Mouse (Mus musculus): ENCODE results near the gene Olfr374. TPM values are rescaled to one million over a fixed set of nuclear protein-coding genes. Genes with fewer than 3 reads are reported as not detected.
"Not testable (repeated sequence)": the region's sequence is repeated elsewhere in the genome, so short reads cannot be mapped to it uniquely, and the experiment has no call there.

Gene Olfr374
- polyA plus RNA-seq (2012; ENCODE audit: insufficient read depth, insufficient read length, low replicate concordance, missing spikeins): not detected in 2 replicates

GRCm38 (mm10) chr8:72106740-72107139, at the start of gene Olfr374:
Gene Olfr374, plus strand, starts transcription at chr8:72107040.
- WGBS: 84% methylated on average over 3 of the region's 3 CpGs
- TF ChIP-seq POLR2A (IDR thresholded peaks at IDR 0.05; ENCODE audit: insufficient read depth, low read depth, low read length) (no peak), CTCF (IDR thresholded peaks at IDR 0.05; ENCODE audit: insufficient read depth, low read depth, low read length) (no peak)
- Histone ChIP-seq H3K27ac (ENCODE audit: insufficient read depth, low read depth, low read length) (no peak within 1 kb of the TSS), H3K4me3 (ENCODE audit: insufficient read depth, low read depth, low read length) (no peak within 1 kb of the TSS), H3K4me1 (ENCODE audit: control insufficient read depth, insufficient read depth, low read length) (no peaks in the 10 kb centered on the region)

DNA sequence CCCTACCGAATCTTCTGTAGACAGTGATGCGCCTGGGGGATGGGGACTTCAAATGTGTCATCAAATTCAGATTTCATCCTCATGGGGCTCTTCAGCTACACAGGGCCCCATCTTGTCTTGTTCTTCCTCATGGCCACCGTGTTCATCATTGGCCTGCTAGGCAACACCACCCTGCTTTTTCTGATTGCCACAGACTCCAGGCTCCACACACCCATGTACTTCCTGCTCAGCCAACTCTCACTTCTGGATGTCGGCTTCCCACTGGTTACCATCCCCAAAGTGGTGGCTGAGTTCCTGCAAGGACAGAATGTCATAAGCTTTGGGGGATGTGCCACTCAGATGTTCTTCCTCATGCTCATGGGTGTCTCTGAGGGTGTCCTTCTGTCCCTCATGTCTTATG, 49.2 kb upstream of the Olfr374 start:
- H3K4me3 ChIP-seq (ENCODE audit: insufficient read depth, low read depth, low read length); H3K4me1 ChIP-seq (ENCODE audit: control insufficient read depth, insufficient read depth, low read length); H3K27ac ChIP-seq (ENCODE audit: insufficient read depth, low read depth, low read length): not testable (repeated sequence)
- 84% methylated on average over 3 of the region's 4 CpGs for WGBS

GRCm38 (mm10) chr8:72066819-72067399, 39.9 kb upstream of the Olfr374 start:
- not testable (repeated sequence) for H3K4me3 ChIP-seq (ENCODE audit: insufficient read depth, low read depth, low read length); H3K27ac ChIP-seq (ENCODE audit: insufficient read depth, low read depth, low read length); H3K4me1 ChIP-seq (ENCODE audit: control insufficient read depth, insufficient read depth, low read length)
- 85% methylated on average over 1 of the region's 1 CpGs for WGBS

GRCm38 (mm10) chr8:72082877-72083276, 24.0 kb upstream of the Olfr374 start, which contains the start of gene Olfr373:
Gene Olfr373, plus strand, starts transcription at chr8:72083177.
- not testable (repeated sequence) for H3K4me3 ChIP-seq (ENCODE audit: insufficient read depth, low read depth, low read length); H3K27ac ChIP-seq (ENCODE audit: insufficient read depth, low read depth, low read length); H3K4me1 ChIP-seq (ENCODE audit: control insufficient read depth, insufficient read depth, low read length)

- 73% methylated on average over 5 of the region's 5 CpGs for WGBS
These were observed 22.1 kb upstream of the Olfr374 start for GRCm38 (mm10) chr8:72084744-72085143.

GRCm38 (mm10) chr8:72087611-72088010, 19.2 kb upstream of the Olfr374 start:
- 80% methylated on average over 3 of the region's 3 CpGs for WGBS
- H3K4me1 ChIP-seq (ENCODE audit: control insufficient read depth, insufficient read depth, low read length); H3K27ac ChIP-seq (ENCODE audit: insufficient read depth, low read depth, low read length); H3K4me3 ChIP-seq (ENCODE audit: insufficient read depth, low read depth, low read length): not testable (repeated sequence)

More at GRCm38 (mm10) chr8:72084744-72085143, 22.1 kb upstream of the Olfr374 start:
- Histone ChIP-seq H3K4me1 (ENCODE audit: control insufficient read depth, insufficient read depth, low read length) (no peaks in the 10 kb centered on the region), H3K4me3 (ENCODE audit: insufficient read depth, low read depth, low read length) (no peak overlapping the region), H3K27ac (ENCODE audit: insufficient read depth, low read depth, low read length) (no peak overlapping the region)
- no peak for TF ChIP-seq POLR2A (IDR thresholded peaks at IDR 0.05; ENCODE audit: insufficient read depth, low read depth, low read length)
- no peak for TF ChIP-seq CTCF (IDR thresholded peaks at IDR 0.05; ENCODE audit: insufficient read depth, low read depth, low read length)

DNA sequence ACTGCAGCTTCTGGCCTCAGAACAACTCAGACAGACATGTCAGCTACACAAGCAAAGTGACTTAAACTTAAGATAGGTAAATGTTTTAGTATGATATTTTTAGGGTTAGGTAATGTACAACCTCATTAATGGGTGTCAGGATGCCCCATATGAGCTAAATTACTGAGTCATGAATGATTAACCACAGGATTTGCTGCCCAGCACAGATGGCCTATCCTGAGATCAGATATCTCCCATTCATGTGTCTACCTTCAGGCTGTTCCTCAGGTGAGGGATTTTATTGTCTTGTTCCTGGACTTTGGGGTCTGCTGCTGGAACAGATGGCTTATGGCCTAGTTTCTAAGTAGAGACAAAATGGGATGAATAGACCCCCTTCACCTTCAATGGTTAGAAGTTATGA, 10.1 kb upstream of the Olfr374 start:
- not testable (repeated sequence) for H3K4me3 ChIP-seq (ENCODE audit: insufficient read depth, low read depth, low read length); H3K27ac ChIP-seq (ENCODE audit: insufficient read depth, low read depth, low read length); H3K4me1 ChIP-seq (ENCODE audit: control insufficient read depth, insufficient read depth, low read length)

DNA sequence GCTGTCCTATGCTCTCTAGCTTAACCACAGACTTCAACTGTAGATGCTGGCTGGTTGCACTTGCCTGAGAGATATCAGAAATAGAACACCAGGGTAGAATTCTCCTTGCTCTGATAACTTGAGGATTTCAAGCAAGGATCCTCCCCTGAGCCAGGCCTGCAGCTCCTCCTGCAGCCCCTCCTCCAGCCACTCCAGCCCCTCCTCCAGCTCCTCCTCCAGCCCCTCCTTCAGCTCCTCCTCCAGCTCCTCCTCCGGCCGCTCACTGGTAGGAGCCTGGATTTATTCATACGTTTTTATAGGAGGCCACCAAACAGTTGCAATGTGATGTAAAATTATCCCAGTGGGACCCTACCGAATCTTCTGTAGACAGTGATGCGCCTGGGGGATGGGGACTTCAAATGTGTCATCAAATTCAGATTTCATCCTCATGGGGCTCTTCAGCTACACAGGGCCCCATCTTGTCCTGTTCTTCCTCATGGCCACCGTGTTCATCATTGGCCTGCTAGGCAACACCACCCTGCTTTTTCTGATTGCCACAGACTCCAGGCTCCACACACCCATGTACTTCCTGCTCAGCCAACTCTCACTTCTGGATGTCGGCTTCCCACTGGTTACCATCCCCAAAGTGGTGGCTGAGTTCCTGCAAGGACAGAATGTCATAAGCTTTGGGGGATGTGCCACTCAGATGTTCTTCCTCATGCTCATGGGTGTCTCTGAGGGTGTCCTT, 7.3 kb upstream of the Olfr374 start:
- H3K4me3 ChIP-seq (ENCODE audit: insufficient read depth, low read depth, low read length); H3K27ac ChIP-seq (ENCODE audit: insufficient read depth, low read depth, low read length); H3K4me1 ChIP-seq (ENCODE audit: control insufficient read depth, insufficient read depth, low read length): not testable (repeated sequence)
- WGBS: 58% methylated on average over 6 of the region's 7 CpGs

DNA sequence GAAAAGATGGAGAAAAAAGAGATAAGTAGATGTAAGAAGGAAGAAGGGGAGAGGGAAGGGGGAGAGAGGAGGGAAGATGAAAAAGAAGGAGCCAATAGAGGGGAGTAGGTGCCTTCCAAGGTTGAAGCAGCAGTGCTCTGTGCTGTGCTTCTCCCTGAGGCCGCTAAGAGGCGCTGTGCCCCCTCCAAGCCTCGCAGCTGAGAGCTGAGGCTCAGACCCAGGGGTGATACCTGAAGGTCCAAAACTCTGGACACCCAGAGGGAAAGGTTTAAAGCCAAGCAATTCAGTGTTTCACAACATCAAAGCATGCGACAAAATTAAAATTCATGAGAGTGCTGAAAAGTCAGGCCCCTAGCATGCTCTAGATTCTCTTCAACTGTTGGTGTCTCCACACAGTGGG, 1.7 kb upstream of the Olfr374 start:
- TF ChIP-seq POLR2A (IDR thresholded peaks at IDR 0.05; ENCODE audit: insufficient read depth, low read depth, low read length): no peak
- TF ChIP-seq CTCF (IDR thresholded peaks at IDR 0.05; ENCODE audit: insufficient read depth, low read depth, low read length): no peak
- 20% methylated on average over 4 of the region's 4 CpGs for WGBS
- no peak overlapping the region for H3K4me3 ChIP-seq (ENCODE audit: insufficient read depth, low read depth, low read length)

DNA sequence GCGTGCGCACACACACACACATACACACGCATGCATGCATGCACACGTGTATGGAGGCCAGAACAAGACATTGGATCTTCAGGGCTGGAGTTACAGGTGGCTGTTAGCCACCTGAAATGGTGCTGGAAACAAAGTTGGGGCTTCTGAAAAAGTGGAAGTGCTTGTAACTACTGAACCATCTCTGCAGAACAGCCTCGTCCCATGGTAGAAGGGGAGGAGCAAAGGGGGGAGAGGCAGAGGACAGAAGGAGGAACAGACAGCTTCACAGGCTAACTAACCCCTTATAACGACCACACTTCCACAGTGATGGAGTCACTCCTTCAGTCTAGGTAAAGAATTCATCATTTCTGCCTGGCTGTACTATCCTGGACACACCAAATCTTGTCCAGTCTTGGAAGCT, 4.0 kb downstream of the Olfr374 start:
- no peak overlapping the region for H3K4me3 ChIP-seq (ENCODE audit: insufficient read depth, low read depth, low read length)
- no peaks in the 10 kb centered on the region for H3K4me1 ChIP-seq (ENCODE audit: control insufficient read depth, insufficient read depth, low read length)
- 74% methylated on average over 6 of the region's 6 CpGs for WGBS
- no peak for TF ChIP-seq CTCF (IDR thresholded peaks at IDR 0.05; ENCODE audit: insufficient read depth, low read depth, low read length)
- TF ChIP-seq POLR2A (IDR thresholded peaks at IDR 0.05; ENCODE audit: insufficient read depth, low read depth, low read length): no peak
- no peak overlapping the region for H3K27ac ChIP-seq (ENCODE audit: insufficient read depth, low read depth, low read length)

More for the DNA sequence above, 1.7 kb upstream of the Olfr374 start:
- Histone ChIP-seq H3K4me1 (ENCODE audit: control insufficient read depth, insufficient read depth, low read length) (no peaks in the 10 kb centered on the region), H3K27ac (ENCODE audit: insufficient read depth, low read depth, low read length) (no peak overlapping the region)
